Mouse (Mus musculus): ENCODE results near the gene Fxyd3. TPM values are rescaled to one million over a fixed set of nuclear protein-coding genes. Genes with fewer than 3 reads are reported as not detected.

Fxyd3 gene
- total and polyA plus RNA-seq, 3 experiments: not detected

GRCm38 (mm10) chr7:31113800-31114199 is 37.3 kb upstream of the Fxyd3 start:
- Histone ChIP-seq H3K4me3 (ENCODE audit: control insufficient read depth in 1 of 2, insufficient read depth in 1 of 2, low read depth in 2 of 2, low read length in 2 of 2) (no peak overlapping the region), H3K27ac (ENCODE audit: control insufficient read depth, low read depth, low read length) (no peak overlapping the region)

GRCm38 (mm10) chr7:31112036-31112435 is 35.5 kb upstream of the Fxyd3 start:
- Histone ChIP-seq H3K9me3 (replicated peaks; ENCODE audit: insufficient read depth, low read length) (no peaks in the 10 kb centered on the region), H3K36me3 (ENCODE audit: control insufficient read depth in 1 of 2, insufficient read depth in 2 of 2, low read length in 2 of 2) (peaks cover 0 to 10% of the 10 kb centered on the region in 2 experiments; a peak in 2 of 4 replicates), H3K27me3 (ENCODE audit: control insufficient read depth in 1 of 2, insufficient read depth in 2 of 2, low read length in 2 of 2) (no peaks in the 10 kb centered on the region), H3K79me2 (ENCODE audit: control insufficient read depth, insufficient read depth, low read length, poor library complexity) (no peaks in the 10 kb centered on the region), H3K27ac (ENCODE audit: control insufficient read depth, low read depth, low read length) (no peak overlapping the region), H3K4me1 (ENCODE audit: control insufficient read depth in 1 of 2, insufficient read depth in 2 of 2, low read length in 2 of 2) (peaks cover 4 to 25% of the 10 kb centered on the region in 2 experiments), H3K9ac (ENCODE audit: control insufficient read depth, low read depth, low read length, poor library complexity, severe bottlenecking) (no peak overlapping the region), H3K4me3 (ENCODE audit: control insufficient read depth in 1 of 2, insufficient read depth in 1 of 2, low read depth in 2 of 2, low read length in 2 of 2) (no peak overlapping the region)
- peak; percentile 24 for DNase-seq (ENCODE audit: low read depth, low spot score)
- no peak for TF ChIP-seq MAFK (IDR thresholded peaks at IDR 0.05; ENCODE audit: borderline replicate concordance, low read depth, low read length)
- TF ChIP-seq USF2 (IDR thresholded peaks at IDR 0.05; ENCODE audit: borderline replicate concordance in 1 of 2, insufficient read depth in 1 of 2, low read depth in 1 of 2, low read length in 2 of 2): no peak
- TF ChIP-seq MAX (IDR thresholded peaks at IDR 0.05; ENCODE audit: low read length): no peak
- no peak for TF ChIP-seq POLR2AphosphoS2 (IDR thresholded peaks at IDR 0.05; ENCODE audit: low read length)
- no peak for TF ChIP-seq JUND (IDR thresholded peaks at IDR 0.05; ENCODE audit: low read depth, low read length)
- TF ChIP-seq CHD1 (IDR thresholded peaks at IDR 0.05; ENCODE audit: low read depth, low read length): no peak

More at GRCm38 (mm10) chr7:31113800-31114199, 37.3 kb upstream of the Fxyd3 start:
- no peak for DNase-seq (ENCODE audit: low read depth, low spot score)
- Histone ChIP-seq H3K27me3 (ENCODE audit: control insufficient read depth in 1 of 2, insufficient read depth in 2 of 2, low read length in 2 of 2) (no peaks in the 10 kb centered on the region), H3K36me3 (ENCODE audit: control insufficient read depth in 1 of 2, insufficient read depth in 2 of 2, low read length in 2 of 2) (peaks cover 0 to 10% of the 10 kb centered on the region in 2 experiments; a peak in 2 of 4 replicates), H3K79me2 (ENCODE audit: control insufficient read depth, insufficient read depth, low read length, poor library complexity) (no peaks in the 10 kb centered on the region), H3K9ac (ENCODE audit: control insufficient read depth, low read depth, low read length, poor library complexity, severe bottlenecking) (no peak overlapping the region), H3K4me1 (ENCODE audit: control insufficient read depth in 1 of 2, insufficient read depth in 2 of 2, low read length in 2 of 2) (peaks cover 4 to 25% of the 10 kb centered on the region in 2 experiments), H3K9me3 (replicated peaks; ENCODE audit: insufficient read depth, low read length) (no peaks in the 10 kb centered on the region)
- TF ChIP-seq TAL1 (IDR thresholded peaks at IDR 0.05; ENCODE audit: low read length): no peak
- no peak for TF ChIP-seq ZC3H11A (IDR thresholded peaks at IDR 0.05; ENCODE audit: low read depth, low read length)
- no peak for TF ChIP-seq SIN3A (IDR thresholded peaks at IDR 0.05; ENCODE audit: low read length)

GRCm38 (mm10) chr7:31110861-31111385 is 34.4 kb upstream of the Fxyd3 start:
- no peak overlapping the region for H3K9ac ChIP-seq (ENCODE audit: control insufficient read depth, low read depth, low read length, poor library complexity, severe bottlenecking)
- H3K9me3 ChIP-seq (replicated peaks; ENCODE audit: insufficient read depth, low read length): no peaks in the 10 kb centered on the region
- H3K27me3 ChIP-seq (ENCODE audit: control insufficient read depth in 1 of 2, insufficient read depth in 2 of 2, low read length in 2 of 2): no peaks in the 10 kb centered on the region
- no peaks in the 10 kb centered on the region for H3K79me2 ChIP-seq (ENCODE audit: control insufficient read depth, insufficient read depth, low read length, poor library complexity)
- peak overlapping the region in 1 of 2 experiments; percentile 2; a peak in 1 of 4 replicates for H3K4me3 ChIP-seq (ENCODE audit: control insufficient read depth in 1 of 2, insufficient read depth in 1 of 2, low read depth in 2 of 2, low read length in 2 of 2)
- H3K27ac ChIP-seq (ENCODE audit: control insufficient read depth, low read depth, low read length): peak overlapping the region; percentile 47; the same call in 1 of the 2 replicates
- H3K36me3 ChIP-seq (ENCODE audit: control insufficient read depth in 1 of 2, insufficient read depth in 2 of 2, low read length in 2 of 2): peaks cover 0 to 10% of the 10 kb centered on the region in 2 experiments; a peak in 2 of 4 replicates
- H3K4me1 ChIP-seq (ENCODE audit: control insufficient read depth in 1 of 2, insufficient read depth in 2 of 2, low read length in 2 of 2): peaks cover 4 to 25% of the 10 kb centered on the region in 2 experiments
- DNase-seq (ENCODE audit: low read depth, low spot score): peak; percentile 59
- TF ChIP-seq MAZ (IDR thresholded peaks at IDR 0.05; ENCODE audit: low read depth, low read length) (0 out of 2 replicates have a peak, but pooled peaks have one; percentile 24), POLR2AphosphoS5 (IDR thresholded peaks at IDR 0.05; ENCODE audit: borderline replicate concordance, low read depth, low read length) (no peak), ZMIZ1 (IDR thresholded peaks at IDR 0.05; ENCODE audit: low read depth, low read length) (no peak), TAL1 (IDR thresholded peaks at IDR 0.05; ENCODE audit: low read length) (peak; percentile 15; the same call in 1 of the 2 replicates), KAT2A (conservative IDR thresholded peaks at IDR 0.05; ENCODE audit: low read depth, low read length) (no peak), ELF1 (IDR thresholded peaks at IDR 0.05; ENCODE audit: low read depth, low read length) (0 out of 2 replicates have a peak, but pooled peaks have one; percentile 17), SMC3 (IDR thresholded peaks at IDR 0.05; ENCODE audit: low read depth, low read length) (no peak), ZC3H11A (IDR thresholded peaks at IDR 0.05; ENCODE audit: low read depth, low read length) (no peak), EP300 (IDR thresholded peaks at IDR 0.05; ENCODE audit: low read depth in 1 of 2, low read length in 2 of 2) (peak; percentile 68 to 81), TCF12 (IDR thresholded peaks at IDR 0.05; ENCODE audit: low read depth, low read length) (peak; percentile 71), MYC (IDR thresholded peaks at IDR 0.05; ENCODE audit: low read depth, low read length) (no peak), CHD1 (IDR thresholded peaks at IDR 0.05; ENCODE audit: low read depth, low read length) (no peak), E2F4 (IDR thresholded peaks at IDR 0.05; ENCODE audit: borderline replicate concordance, low read depth, low read length) (no peak), CHD2 (IDR thresholded peaks at IDR 0.05; ENCODE audit: low read length) (no peak), POLR2A (IDR thresholded peaks at IDR 0.05; ENCODE audit: control insufficient read depth in 1 of 2, insufficient read depth in 1 of 2, low read depth in 1 of 2, low read length in 2 of 2, poor library complexity in 1 of 2) (no peak), RAD21 (IDR thresholded peaks at IDR 0.05; ENCODE audit: low read depth, low read length) (no peak), GABPA (IDR thresholded peaks at IDR 0.05; ENCODE audit: low read depth, low read length) (no peak), MAX (IDR thresholded peaks at IDR 0.05; ENCODE audit: low read length) (no peak), POLR2AphosphoS2 (IDR thresholded peaks at IDR 0.05; ENCODE audit: low read length) (no peak), USF1 (IDR thresholded peaks at IDR 0.05; ENCODE audit: low read depth, low read length) (no peak), JUND (IDR thresholded peaks at IDR 0.05; ENCODE audit: low read depth, low read length) (no peak), CTCF (IDR thresholded peaks at IDR 0.05 in 2 of 3, conservative IDR thresholded peaks at IDR 0.05 in 1 of 3; ENCODE audit: control insufficient read depth in 1 of 3, insufficient read depth in 1 of 3, low read depth in 2 of 3, low read length in 3 of 3, poor library complexity in 1 of 3, severe bottlenecking in 1 of 3) (no peak)

Data from MEL (cell line).